Mouse (Mus musculus): ENCODE results near the gene Lekr1. TPM values are rescaled to one million over a fixed set of nuclear protein-coding genes. Genes with fewer than 3 reads are reported as not detected.

Gene Lekr1
- total and polyA plus RNA-seq, 2 experiments from 2014 or later = 5.6 to 9.1 TPM

DNA sequence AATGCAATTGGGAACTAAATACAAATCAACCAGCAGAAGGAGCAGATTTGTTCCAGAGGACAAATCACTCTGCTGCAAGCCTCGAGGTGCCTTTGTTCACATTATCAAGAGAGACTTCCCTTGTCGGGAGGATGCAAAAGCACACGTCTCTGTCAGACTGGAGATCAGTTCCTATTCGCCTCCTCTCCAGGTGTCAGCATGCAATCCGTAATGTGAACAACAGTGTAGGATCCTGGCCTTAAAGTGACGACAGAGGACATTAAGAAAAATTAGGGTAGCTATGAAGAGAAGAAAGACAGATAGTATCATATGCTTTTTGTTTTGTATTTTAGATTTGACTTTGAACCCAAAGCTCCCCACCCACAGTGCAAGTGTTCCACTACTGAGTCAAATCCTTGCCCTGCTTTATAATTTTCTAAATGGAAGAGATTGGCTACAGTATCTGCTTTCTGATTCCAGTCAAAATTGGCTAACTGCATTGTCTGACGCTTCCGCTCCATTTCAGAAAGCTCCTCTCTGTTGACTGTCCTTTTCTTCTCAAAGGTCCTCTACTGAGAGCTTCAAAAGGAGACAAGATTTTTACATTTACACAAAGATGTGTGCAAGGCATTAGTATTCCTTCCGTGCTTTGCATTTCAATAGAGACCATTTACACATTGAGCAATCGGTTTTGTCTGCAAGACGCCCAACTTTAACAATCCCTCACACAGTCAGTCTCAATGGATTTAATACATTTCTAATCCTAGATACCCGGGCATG is 8.9 kb upstream of the Lekr1 start:
- 65% methylated on average over 12 of the region's 12 CpGs for WGBS
- no peaks in the 10 kb centered on the region for H3K4me1 ChIP-seq (ENCODE audit: control insufficient read depth, insufficient read depth)
- H3K9me3 ChIP-seq (replicated peaks; ENCODE audit: control insufficient read depth, low read length) = no peaks in the 10 kb centered on the region
- H3K36me3 ChIP-seq (replicated peaks; ENCODE audit: control insufficient read depth, insufficient read depth, low read length) = no peaks in the 10 kb centered on the region
- DNase-seq (ENCODE audit: low spot score) = no peak
- no peak overlapping the region for H3K4me3 ChIP-seq (ENCODE audit: low read depth, low read length)
- H3K9ac ChIP-seq (replicated peaks; ENCODE audit: low read depth, low read length) = no peak overlapping the region
- no peak for ATAC-seq (ENCODE audit: insufficient read depth, low read depth)
- H3K27me3 ChIP-seq (ENCODE audit: control insufficient read depth, insufficient read depth, low read length) = no peaks in the 10 kb centered on the region
- H3K27ac ChIP-seq (ENCODE audit: low read depth) = no peak overlapping the region
- no peak overlapping the region for H3K4me2 ChIP-seq (ENCODE audit: low read depth, low read length)
- no peak for TF ChIP-seq EP300 (IDR thresholded peaks at IDR 0.05; ENCODE audit: low read depth)
- no peak for TF ChIP-seq CTCF (IDR thresholded peaks at IDR 0.05; ENCODE audit: low read depth)

GRCm38 (mm10) chr3:65658081-65658612 is 7.9 kb upstream of the Lekr1 start:
- no peak overlapping the region; the same call in 1 of the 2 replicates for H3K27ac ChIP-seq (ENCODE audit: low read depth)
- TF ChIP-seq CTCF (IDR thresholded peaks at IDR 0.05; ENCODE audit: low read depth) (no peak), EP300 (IDR thresholded peaks at IDR 0.05; ENCODE audit: low read depth) (no peak)
- ATAC-seq (ENCODE audit: insufficient read depth, low read depth) = no peak
- 30% methylated on average over 18 of the region's 18 CpGs for WGBS
- no peaks in the 10 kb centered on the region for H3K36me3 ChIP-seq (replicated peaks; ENCODE audit: control insufficient read depth, insufficient read depth, low read length)
- no peaks in the 10 kb centered on the region for H3K27me3 ChIP-seq (ENCODE audit: control insufficient read depth, insufficient read depth, low read length)
- H3K9ac ChIP-seq (replicated peaks; ENCODE audit: low read depth, low read length) = peak overlapping the region; percentile 65
- no peak for DNase-seq (ENCODE audit: low spot score)
- H3K4me2 ChIP-seq (ENCODE audit: low read depth, low read length) = peak overlapping the region; percentile 86
- no peaks in the 10 kb centered on the region for H3K9me3 ChIP-seq (replicated peaks; ENCODE audit: control insufficient read depth, low read length)
- no peaks in the 10 kb centered on the region for H3K4me1 ChIP-seq (ENCODE audit: control insufficient read depth, insufficient read depth)
- H3K4me3 ChIP-seq (ENCODE audit: low read depth, low read length) = peak overlapping the region; percentile 67

DNA sequence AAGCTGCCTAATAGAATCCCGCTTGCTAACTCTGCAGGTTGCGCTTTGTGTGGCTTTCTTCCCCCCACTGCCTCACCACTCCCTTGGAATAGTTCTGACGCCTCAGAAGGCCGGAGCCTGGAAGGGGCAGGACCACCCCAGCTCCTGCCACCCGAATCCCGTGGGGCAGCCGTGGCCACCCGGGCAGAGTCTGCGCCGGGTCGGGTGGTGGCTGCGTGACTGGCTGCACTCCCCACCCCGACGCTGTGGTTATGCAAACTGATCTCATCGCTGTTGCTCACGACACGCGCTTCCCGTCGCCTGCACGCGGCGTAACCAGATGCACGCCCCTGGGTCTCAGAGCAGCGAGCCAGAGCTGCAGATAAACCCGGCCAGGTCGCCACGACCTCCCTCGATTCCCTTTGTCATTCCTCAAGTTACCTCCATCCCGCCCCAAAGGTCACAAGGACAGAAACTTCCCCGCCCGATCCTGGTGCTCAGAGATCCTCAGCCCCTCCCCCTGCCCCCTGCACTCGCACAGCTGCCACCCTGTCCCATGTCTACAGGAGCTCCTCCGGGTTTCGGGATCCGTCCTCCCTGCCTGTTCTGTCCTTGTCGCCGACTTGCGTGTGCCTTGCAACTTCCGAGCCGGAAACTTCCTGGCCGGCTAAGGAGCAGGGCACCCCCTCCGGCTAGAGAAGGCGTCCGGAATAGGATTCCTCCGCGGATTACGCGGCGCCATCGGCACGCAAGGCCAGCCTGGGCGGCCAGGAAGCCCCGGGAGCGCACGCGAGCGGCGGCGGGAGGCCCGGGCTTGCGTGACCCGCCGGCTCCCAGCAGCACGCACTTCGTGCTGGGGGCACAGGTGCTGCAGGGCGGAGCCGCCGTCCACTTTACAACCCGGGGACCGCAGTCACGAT is 7.1 kb upstream of the Lekr1 start:
- Histone ChIP-seq H3K36me3 (replicated peaks; ENCODE audit: control insufficient read depth, insufficient read depth, low read length) (no peaks in the 10 kb centered on the region), H3K4me1 (ENCODE audit: control insufficient read depth, insufficient read depth) (no peaks in the 10 kb centered on the region), H3K4me2 (ENCODE audit: low read depth, low read length) (peak overlapping the region; percentile 86), H3K27ac (ENCODE audit: low read depth) (peak overlapping the region; percentile 82), H3K9me3 (replicated peaks; ENCODE audit: control insufficient read depth, low read length) (no peaks in the 10 kb centered on the region), H3K27me3 (ENCODE audit: control insufficient read depth, insufficient read depth, low read length) (no peaks in the 10 kb centered on the region), H3K9ac (replicated peaks; ENCODE audit: low read depth, low read length) (peak overlapping the region; percentile 65), H3K4me3 (ENCODE audit: low read depth, low read length) (peak overlapping the region; percentile 67)
- TF ChIP-seq EP300 (IDR thresholded peaks at IDR 0.05; ENCODE audit: low read depth) = no peak
- no peak for TF ChIP-seq CTCF (IDR thresholded peaks at IDR 0.05; ENCODE audit: low read depth)
- WGBS = under 1% methylated on average over 72 of the region's 72 CpGs
- ATAC-seq (ENCODE audit: insufficient read depth, low read depth) (peak; percentile 87), DNase-seq (ENCODE audit: low spot score) (peak; percentile 68)

- 4% methylated on average over 9 of the region's 9 CpGs for WGBS
- ATAC-seq (ENCODE audit: insufficient read depth, low read depth) = no peak
- H3K36me3 ChIP-seq (replicated peaks; ENCODE audit: control insufficient read depth, insufficient read depth, low read length) = no peaks in the 10 kb centered on the region
Measured at GRCm38 (mm10) chr3:65659620-65659932, 6.5 kb upstream of the Lekr1 start.

DNA sequence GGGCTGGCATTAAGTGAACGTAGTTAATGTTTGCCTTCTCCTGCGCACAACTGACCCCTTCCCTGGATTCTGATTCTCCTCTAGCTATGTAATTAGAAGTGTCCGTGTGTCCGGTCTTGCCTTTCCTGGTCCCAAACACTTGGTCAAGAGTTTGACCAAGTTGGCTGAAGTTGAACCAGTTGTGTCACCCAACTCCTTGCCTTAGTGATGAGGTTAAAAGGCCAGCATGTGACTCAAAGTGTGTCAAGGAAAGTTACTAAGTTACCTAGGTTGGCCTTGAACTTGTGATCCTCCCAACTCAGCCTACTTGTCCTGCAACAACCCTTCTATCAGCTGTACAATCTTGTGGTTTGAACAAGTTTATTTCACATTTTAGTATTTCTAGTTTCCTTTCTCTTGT is 5.7 kb upstream of the Lekr1 start:
- no peaks in the 10 kb centered on the region for H3K36me3 ChIP-seq (replicated peaks; ENCODE audit: control insufficient read depth, insufficient read depth, low read length)
- no peak overlapping the region for H3K4me3 ChIP-seq (ENCODE audit: low read depth, low read length)
- H3K4me1 ChIP-seq (ENCODE audit: control insufficient read depth, insufficient read depth) = no peaks in the 10 kb centered on the region
- H3K4me2 ChIP-seq (ENCODE audit: low read depth, low read length) = no peak overlapping the region
- DNase-seq (ENCODE audit: low spot score) = no peak
- WGBS = 97% methylated on average over 4 of the region's 4 CpGs
- no peaks in the 10 kb centered on the region for H3K9me3 ChIP-seq (replicated peaks; ENCODE audit: control insufficient read depth, low read length)
- no peak for TF ChIP-seq EP300 (IDR thresholded peaks at IDR 0.05; ENCODE audit: low read depth)
- TF ChIP-seq CTCF (IDR thresholded peaks at IDR 0.05; ENCODE audit: low read depth) = no peak
- no peak for ATAC-seq (ENCODE audit: insufficient read depth, low read depth)
- no peak overlapping the region for H3K27ac ChIP-seq (ENCODE audit: low read depth)
- H3K9ac ChIP-seq (replicated peaks; ENCODE audit: low read depth, low read length) = no peak overlapping the region
- no peaks in the 10 kb centered on the region for H3K27me3 ChIP-seq (ENCODE audit: control insufficient read depth, insufficient read depth, low read length)

More at GRCm38 (mm10) chr3:65659620-65659932, 6.5 kb upstream of the Lekr1 start:
- TF ChIP-seq CTCF (IDR thresholded peaks at IDR 0.05; ENCODE audit: low read depth) (no peak), EP300 (IDR thresholded peaks at IDR 0.05; ENCODE audit: low read depth) (no peak)
- Histone ChIP-seq H3K4me1 (ENCODE audit: control insufficient read depth, insufficient read depth) (no peaks in the 10 kb centered on the region), H3K4me2 (ENCODE audit: low read depth, low read length) (peak overlapping the region; percentile 86), H3K27me3 (ENCODE audit: control insufficient read depth, insufficient read depth, low read length) (no peaks in the 10 kb centered on the region), H3K9ac (replicated peaks; ENCODE audit: low read depth, low read length) (peak overlapping the region; percentile 65), H3K4me3 (ENCODE audit: low read depth, low read length) (peak overlapping the region; percentile 67), H3K9me3 (replicated peaks; ENCODE audit: control insufficient read depth, low read length) (no peaks in the 10 kb centered on the region), H3K27ac (ENCODE audit: low read depth) (peak overlapping the region; percentile 82)
- no peak for DNase-seq (ENCODE audit: low spot score)

Data from heart, postnatal 0 days (tissue).